Mouse (Mus musculus) telencephalon, adult 2 months (tissue): Measurements from ENCODE around the gene Zfp296.

Experiments used
- DNase-seq: peaks from one replicate; pipeline ENCODE4 v3.0.0-alpha.2; 2011; ENCODE audit warnings: low read depth, low spot score

Zfp296 gene

DNA sequence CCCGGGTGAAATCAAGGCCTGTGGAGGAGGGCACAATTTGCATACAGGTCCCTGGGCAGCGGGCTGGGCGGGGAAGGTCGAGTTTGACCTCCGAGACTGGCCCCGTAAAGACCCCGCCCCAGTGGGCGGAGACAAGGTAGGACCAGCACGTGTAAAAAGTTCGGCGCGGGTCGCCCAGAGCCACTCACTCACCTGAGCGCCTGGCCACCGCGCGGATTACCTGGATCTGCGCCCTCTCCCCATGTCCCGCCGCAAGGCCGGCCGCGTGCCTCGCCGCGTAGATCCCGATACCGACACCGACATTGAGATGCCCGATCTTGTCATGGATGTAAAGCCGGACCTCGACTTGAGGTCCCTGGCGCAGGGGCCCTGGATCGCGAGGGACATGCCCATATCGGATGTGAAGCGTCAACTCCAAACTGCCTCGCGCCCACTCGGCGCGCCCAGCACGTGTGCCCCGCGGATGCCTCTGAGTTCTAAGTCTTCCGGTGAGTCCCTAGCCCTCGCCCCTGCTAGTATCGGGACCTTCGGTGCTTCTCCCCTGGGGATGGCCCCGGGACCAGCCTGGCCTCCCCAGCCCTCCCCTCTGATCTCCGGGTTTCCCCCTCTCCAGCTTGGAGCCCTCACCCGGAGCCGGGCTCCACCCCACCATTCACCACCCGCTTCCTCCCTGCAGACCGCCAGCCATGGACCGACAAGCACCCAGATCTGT is at the start of gene Zfp296, which contains the start of gene Gemin7:
Gene Zfp296 (plus strand): TSS at position 147 of the 712 bp plus-strand sequence.
Gene Gemin7 (minus strand): TSS at position 455 of the 712 bp plus-strand sequence.
- DNase-seq: no peak

DNA sequence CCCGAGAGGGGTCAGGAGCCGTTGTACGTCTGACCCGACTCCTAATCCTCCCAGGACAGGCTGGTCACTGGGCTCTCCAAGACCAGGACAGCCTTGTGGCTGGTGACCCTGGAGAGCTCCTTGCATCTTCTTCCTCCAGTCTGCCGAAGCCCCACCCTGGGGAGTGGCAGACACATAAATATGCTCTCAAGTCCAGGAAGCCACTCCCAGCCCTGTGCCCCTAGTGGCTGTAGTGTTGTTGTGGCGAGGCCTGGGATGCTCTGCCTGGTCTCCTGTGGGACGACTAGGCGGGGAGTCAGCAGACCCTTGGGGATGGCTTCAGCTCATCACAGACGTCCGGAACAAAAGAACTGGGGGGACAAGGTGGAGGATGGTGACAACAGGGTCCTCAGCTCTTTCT is 46.0 kb upstream of the Zfp296 start:
- DNase-seq: no peak

DNA sequence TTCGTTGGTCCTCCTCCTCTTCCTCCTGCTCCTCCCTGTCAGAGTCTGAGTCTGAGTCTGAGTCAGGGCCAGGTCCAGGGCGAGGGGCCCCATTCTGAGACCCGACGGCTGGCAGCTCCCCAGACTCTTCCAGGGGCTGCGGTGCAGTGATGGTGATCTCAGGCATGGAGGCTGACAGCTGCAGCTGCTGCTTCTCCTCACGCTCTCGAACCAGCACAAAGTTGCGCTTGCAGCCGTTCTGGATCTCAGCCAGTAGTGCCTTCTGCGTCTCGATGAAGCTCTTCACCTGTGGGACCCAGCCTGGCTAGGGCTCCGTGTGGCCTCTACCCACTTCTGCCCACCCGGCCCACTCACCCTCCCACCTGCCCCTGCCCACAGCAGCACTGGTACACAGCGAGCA is 44.8 kb upstream of the Zfp296 start:
- no peak for DNase-seq

DNA sequence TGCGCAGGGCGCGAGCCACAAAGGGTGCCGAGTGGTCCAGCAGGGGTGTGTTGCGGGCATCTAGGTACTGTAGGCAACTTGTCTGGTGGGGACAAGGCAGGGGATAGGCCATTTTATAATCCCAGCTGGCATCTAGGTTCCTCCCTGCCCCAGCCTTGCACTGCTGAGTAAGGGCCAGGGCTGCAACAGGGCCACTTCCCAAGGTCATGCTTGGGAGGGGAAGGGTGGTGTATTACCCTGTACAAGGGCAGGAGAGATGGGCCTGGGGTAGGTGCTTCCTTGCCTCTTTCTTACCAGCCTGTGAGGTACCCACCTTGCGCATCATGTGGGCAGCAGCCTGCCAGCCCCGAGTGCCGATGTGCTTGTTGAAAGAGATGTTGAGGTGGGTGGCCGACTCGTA is 42.4 kb upstream of the Zfp296 start:
- DNase-seq: no peak

DNA sequence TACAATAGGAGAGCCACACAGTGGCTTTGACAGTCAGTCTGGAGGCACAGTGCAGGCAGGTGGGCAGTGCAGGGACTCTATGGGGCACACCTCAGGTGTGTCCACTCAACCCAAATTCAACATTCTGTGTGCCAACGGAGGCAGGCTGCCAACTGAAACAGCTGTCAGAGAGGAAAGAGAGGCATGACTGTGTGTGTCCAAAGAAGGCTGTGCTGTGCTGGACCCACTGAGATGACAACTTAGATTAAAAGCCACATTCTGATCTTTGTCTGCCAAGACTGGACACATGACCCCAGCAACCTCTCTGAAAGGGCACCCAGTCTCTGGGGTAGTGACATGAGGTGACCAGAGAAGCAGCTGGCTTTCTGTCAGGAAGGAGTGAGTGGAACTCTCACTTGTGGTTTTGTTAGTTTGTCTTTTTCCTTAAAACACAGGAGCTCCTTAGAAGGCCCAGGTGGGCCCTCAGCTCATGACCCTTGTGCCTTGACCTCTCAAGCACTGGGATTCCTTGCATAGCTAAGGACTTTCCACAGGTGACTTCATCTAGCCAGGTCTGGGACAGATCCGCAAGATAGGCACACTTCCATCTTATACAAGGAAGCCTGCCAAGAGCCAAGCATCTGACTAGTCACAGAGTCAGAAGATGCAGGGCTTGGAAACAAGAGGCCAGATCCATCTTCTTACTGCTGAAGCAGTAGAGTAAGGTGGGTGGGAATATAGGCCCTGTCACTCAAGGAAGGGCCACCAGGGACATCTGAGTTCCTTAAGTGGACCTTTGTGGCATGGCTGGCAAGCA is 36.1 kb upstream of the Zfp296 start:
- DNase-seq: no peak

DNA sequence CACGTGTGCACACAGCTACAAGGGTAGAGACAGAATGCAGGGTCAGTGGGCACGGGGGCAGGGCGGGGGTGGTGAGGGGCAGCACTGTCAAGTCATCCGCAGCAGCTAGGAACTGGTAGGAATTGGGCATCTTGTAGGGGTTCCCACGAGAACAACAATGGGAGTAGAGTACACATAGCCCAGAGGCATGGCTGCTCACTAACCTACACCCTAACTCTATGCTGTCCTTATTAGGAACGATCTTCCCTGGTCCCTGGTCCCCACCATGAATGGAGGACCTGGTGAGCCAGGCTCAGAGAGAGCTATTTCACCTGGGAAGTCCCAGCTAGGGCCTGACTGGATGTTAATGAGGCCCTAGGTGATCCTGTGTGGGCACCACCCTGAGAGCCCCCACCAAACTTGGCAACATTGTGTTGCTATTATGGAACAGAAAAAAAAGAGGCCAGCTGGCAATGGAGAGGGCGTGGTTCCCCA is 35.4 kb upstream of the Zfp296 start:
- DNase-seq: no peak

DNA sequence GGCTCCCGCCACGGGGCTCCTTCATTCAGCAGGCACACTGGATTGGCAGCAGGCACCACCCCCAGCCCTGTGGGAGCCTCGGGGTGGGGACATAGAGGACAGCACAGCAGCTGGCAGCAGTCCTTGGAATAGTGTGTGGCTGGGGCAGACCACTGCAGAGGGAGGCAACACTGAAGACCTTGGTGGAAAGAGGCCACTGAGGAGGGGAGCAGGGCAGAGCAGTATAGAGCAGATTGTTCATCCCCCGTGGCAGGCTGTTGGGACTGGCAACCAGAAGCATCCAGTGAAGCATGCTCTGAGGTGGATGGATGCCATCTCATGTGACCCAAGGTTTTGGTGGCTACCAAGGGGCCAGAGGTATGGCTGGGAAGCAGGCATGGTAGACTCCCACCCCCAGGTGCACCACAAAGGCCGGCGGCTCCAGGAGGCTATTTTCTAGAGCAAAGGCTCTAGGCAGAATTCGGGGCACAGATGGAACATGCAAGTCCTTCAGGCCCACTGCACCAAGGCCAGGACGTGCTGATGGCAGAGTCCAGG is 34.9 kb upstream of the Zfp296 start:
- DNase-seq: no peak

DNA sequence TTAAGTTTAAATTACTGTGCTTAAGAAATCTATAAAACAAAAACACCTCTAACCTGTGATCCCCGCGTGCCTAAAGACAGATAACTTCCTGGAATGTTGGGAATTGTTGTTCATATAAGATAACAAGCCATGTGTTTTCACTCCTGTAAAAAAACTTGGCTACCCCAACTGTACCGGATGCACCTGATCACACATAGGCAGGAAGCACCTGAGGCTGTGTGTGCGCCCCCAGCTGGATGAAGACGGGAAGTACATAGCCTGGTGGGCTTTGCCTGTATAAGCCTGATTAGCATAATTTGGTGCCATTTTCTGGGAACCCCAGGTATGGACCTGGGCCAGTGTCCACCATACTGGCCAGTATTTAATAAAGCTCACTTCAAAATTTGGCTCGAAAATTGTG is 33.5 kb upstream of the Zfp296 start:
- no peak for DNase-seq

DNA sequence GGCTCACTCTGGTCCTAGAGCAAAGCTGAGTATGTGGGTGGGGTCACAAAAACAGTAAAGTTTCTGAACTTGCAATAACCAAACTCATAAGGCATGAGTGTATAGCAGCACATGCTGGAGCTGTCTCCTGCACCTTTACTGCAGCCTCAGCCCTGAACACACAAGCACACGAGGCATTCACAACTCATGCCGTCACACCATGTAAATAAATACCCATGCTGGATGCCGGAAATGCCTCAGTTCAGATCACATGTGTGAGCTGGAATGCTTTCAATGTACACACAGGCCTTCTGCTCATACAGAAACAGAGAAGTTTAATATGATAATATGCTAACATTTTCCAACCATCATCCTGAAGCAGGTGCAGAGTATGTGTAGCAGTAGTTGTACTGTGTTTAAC is 31.1 kb upstream of the Zfp296 start:
- DNase-seq: no peak

DNA sequence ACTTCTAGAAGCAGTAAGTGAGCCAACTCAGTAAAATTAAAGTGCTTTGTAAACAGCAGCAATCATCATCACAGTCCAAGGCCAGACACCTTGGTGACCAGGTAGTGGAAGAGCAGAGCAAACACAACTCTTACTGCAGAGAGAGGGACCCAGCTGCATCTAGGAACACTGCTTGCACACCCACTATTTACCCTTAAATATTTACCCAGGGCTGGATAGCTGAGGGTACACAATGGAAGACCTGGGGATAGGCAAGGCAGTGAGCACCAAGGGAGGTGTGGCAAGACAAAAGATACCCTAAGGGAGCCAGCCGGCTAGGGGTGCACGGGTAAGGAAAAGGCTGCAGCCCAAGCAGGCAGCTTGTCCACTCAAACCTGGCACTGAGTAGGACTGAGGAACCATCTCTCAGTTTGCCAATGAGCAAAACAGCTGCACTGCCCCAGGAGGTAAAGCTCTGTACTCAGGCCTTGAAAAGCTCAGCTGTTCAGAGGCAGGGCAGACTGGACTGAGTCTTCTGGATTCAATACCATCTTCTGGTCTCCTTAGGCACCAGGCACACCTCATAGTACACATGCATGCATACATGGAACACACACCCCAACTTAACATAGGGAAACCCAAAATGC is 29.6 kb upstream of the Zfp296 start:
- DNase-seq: no peak

DNA sequence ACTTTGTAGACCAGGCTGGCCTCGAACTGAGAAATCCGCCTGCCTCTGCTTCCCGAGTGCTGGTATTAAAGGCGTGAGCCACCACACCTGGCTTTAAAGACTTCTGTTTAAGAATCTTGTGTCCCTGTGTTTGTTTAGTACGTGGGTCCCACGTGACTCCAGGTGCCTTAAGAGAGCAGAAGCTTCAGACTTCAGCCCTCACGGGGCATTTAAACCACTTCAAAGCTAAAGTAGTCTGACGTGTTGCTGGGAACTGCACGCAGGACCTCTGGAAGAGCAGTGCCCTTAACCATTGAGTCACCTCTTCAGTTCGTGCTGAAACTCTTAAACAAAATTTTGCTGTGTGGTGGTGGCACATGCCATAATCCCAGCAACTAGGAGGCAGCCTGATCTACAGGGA is 27.7 kb upstream of the Zfp296 start:
- no peak for DNase-seq

DNA sequence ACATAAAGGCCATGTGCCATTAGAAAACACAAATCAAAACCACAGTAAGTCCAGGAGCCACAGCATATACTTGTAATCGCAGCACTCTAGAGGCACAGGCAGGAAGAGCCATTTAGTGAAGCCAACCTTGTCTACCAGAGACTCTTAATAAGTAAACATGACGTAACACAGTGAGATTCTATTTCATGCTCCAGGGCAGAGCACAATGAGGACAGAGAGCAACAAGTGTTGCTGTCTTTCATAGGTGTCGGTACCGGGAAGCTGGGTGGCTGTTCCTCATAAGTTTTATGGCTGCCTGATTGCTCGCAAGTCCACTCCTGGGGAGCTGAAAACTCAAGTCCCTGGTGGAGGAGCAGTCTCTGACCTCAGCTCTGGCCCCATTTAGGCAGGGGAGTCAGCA is 25.5 kb upstream of the Zfp296 start:
- no peak for DNase-seq

DNA sequence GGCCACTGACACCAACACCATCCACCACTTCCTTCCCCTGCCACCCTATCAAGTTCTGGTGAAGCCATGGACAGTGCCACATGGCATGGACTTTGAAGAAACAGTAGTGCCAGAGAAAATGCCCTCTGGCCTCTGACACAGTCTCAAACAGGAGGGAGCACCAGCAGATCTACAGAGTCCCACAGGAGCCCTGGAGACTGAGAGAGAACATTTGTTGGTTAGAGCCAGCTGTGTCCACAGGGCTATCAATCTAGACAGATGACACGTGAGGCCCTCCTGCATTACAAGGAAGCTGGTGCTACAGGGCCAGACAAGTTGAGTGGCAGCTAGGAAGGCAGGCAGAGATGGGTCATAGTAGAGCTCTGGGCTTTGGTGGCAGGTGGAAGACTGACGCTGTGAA is 24.6 kb upstream of the Zfp296 start:
- no peak for DNase-seq

DNA sequence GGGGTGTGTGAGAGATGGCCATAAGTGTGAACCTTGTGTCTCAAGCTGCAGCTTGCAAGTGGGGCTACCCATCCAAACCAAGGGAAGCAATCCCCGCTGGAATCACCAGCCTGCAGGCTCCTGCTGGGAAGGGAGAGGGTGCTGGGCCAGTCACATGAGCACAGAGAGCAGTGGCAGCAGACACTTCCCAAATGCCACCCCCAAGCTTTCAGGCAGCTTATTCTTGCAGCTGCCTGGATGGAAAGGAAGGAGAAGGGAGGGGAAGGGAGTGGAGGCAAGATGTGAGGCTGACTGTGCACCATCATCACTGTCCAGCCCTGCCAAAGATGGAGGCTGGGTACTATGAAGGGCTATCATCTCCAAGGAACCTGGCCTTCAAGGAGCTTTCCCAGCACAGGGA is 22.9 kb upstream of the Zfp296 start:
- DNase-seq: peak; percentile 81

DNA sequence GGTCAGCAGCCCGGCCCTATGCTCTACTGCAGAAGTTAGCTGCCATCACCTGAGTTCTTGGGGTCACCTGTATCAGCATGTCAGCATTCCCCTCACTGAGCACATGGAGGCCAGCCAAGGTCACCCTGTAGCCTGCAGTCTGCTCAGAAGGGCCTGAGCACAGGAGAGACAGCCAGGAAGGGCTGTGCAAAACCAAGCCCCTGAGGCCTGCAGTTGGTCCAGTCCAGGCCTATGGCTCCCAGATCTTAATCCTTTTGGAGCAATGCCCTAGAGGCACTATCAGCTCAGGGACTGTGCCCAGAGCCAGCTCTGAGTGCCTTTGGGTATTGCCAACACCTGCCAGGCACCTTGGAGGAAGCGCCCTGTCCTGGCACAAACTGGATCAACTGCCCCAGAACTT is 20.0 kb upstream of the Zfp296 start:
- DNase-seq: no peak

DNA sequence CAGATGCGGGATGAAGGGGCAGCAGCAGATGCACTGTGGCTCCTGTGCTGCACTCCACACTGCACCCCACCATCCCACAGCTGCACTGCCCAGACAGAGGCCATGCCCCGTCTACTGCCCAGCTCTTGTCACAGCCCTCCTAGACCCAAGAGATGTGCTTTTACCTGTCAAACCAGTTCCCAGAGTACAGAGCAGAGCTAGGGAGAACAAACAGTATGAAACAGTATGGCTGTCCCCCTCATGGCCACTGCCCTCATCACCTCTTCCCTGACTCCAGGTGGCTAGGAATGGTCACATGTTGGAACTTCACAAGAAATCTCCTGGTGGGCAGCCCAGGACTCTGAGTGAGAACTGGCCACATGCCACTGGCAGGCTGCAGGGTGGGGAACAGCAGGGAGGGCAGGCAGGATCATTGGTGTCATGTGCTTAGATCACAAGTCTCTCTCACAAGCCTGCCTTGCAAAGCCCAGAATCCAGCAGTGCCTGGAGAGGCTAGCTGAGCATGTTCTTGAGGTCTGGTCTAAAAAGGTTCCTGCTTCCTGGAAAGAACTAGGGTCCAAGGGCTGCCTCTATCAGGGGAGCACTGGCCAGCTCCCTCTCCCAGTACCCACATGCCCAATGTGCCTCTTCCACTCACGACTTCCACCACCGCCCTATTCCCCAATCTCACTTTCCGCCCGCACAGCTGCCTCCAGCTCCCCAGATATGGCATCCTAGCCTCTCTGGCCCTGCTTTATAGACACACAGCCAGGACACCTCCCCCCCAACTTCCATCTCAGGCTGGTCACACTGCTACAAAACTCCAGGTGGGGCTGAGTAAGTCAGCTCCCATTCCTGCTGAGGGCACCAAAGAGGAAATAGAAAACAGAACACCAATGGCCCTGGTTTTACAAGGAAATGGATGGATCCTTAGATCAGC is 18.8 kb upstream of the Zfp296 start:
- DNase-seq: no peak

DNA sequence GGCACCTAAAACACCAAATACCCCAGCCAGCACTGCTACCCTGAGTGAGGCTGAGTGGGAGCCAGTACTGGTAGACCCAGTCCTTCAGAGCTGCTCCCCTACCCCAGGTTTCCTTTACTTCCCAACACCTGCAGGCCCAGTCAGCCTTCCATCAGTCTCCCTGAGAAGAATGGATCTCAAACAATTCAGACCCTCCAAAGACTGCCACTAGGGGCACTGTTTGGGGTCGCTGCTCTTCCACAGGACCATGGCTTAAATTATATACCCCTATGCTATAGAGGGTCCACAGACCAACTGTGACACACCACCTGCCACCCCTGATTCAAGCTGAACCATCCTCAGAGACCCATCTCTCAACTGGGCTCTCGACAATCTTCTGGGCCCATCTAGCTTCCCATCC is 18.1 kb upstream of the Zfp296 start:
- DNase-seq: no peak

DNA sequence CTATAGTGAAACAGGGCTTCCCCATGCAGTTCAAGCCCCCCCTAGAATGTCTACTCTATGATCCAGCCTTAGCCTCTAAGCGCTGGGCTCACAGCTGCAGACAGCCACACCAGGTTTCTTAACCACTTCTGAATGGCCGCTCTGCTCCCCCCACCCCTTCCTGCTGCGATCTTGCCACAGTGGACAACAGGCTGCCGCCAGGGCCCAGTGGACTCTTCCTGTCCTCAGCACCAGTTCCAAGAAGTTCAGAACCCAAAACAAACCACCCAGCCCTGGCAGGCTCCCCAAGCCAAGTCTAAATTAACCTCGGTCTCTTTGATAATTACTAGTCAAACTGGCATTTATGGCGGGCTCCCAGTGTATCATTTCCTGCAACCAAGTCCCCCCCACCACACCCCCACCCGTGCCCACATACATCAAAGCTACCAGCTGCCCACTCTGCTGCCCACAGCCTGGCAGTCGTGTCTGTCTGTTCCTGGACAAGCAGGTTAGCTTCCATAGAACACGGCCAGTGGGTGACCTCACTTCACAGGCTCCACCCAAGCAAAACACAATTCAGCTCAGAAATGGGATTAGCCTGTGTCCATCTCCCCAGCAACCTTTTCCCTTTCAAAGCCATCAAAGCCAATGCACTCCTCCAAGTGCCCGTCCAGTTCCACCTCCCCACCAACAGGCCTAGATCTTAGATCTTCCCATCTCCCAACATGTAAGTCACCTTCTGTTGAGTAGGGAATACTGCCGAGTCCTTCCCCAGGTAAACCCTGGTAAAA is 16.4 kb upstream of the Zfp296 start:
- DNase-seq: no peak

DNA sequence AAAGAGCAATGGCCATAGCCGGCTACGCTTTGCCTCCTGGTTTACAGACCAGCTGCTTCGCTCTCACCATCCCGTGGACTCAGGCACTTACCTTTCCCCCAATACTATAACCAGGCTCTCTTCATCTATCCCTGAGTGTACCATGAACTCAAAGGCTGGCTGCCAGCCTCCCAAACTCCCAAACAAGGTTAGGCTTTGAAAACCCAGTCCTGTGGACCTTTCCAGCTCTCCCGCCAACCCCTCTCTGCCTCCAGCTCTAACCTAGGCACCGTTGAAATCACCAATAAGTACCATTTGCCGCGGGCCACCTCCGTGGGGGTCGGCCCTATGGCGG is 15.7 kb upstream of the Zfp296 start:
- no peak for DNase-seq

DNA sequence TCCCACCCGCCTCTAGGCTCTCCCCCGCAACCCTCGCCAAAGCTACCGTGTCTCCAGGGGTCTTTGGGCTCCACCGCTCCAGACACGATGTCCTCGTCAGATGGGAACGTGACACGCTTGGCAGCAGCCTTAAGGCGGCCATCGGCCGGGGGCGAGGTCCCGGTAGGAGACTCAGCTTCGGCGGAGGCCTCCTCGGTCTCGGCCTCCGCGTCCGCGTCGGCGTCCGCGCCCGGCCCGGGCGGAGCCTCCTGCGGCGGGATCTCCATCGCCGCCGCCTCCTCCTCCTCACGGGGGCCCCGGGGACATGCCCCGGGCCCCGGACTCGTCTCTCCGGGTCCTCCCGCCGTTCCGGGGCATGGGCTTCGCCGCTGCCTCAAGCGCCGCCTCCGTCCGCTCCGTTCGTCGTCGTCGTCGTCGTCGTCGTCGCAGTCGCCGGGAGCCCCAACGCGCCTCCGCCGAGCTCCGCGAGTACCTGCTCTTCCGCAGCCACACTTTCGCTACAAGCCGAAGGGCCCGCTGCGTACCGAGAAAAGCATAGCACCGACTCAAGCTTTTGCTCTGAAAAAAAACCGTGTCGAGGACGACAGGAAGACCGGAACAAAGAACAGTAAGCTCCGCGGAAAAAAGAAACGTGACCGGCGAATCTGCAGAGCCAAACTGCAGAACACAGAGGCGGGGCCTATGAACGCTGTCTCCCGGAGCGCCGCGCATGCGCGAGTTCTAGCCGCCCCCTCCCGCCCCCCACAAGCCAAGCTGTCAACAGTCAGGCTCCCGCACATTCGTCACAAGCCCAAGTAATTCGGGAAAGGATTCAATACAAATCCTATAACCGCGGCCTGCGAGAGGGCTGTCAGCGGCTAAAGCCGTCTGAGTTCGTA is 15.1 kb upstream of the Zfp296 start:
- DNase-seq: peak; percentile 96
